Mouse (Mus musculus) cerebellum, postnatal 25 days (tissue): ENCODE measurements at regions not wholly inside any gene's neighbourhood (a gene's known extent, or its start where the extent isn't known, plus 50 kb on each side); places are given as distances from the start of the nearest gene placed in this dataset.

Source experiments
- DNase-seq, 2 experiments: peaks; one replicate each; pipeline ENCODE4 v3.0.0; 2021; ENCODE audit warnings: mixed read lengths in 2 of 2

- peak; percentile 16 to 33 for DNase-seq
Observed at GRCm38 (mm10) chr7:113060991-113061390, 107.2 kb downstream of the Rassf10 start.

DNA sequence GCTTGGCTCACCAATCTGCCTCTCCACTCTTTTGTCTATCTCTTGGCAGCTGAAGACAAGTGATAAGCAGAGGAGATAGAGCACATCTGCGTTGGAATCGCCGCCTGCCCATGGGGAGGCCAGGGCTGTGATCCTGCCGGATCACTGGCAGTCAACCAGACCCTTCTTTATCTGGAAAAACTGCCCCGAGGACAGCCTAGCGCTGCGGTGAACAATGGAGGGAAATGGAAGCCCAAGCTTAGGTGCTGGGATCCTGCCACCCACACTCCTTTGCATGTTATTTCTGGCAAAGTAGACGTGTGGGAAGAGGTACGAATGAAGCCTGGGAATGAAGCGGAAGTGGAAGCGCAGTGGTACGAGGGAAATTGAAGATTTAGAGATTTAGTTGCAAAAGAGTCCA, 112.8 kb downstream of the Rassf10 start:
- no peak for DNase-seq

DNA sequence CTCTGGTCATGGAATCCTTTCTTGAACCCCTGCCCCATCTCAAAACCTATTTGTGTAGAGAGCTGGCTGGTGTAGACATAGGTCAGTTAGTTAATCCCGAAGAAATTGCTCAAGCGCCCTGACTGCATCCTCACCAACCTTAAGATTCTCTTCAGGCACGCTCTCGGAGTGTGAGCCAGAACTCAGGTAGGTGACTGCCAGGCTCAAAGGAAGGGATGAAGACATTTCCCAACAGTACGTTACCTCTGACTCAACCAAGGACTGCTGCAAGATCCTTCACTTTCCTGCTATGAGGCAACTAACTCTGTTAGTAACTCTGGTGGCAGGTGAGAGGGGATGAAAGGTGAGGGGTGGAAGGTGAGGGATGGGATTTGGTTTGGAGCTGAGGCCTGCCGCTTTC, 114.5 kb downstream of the Rassf10 start:
- DNase-seq, result no peak

DNA sequence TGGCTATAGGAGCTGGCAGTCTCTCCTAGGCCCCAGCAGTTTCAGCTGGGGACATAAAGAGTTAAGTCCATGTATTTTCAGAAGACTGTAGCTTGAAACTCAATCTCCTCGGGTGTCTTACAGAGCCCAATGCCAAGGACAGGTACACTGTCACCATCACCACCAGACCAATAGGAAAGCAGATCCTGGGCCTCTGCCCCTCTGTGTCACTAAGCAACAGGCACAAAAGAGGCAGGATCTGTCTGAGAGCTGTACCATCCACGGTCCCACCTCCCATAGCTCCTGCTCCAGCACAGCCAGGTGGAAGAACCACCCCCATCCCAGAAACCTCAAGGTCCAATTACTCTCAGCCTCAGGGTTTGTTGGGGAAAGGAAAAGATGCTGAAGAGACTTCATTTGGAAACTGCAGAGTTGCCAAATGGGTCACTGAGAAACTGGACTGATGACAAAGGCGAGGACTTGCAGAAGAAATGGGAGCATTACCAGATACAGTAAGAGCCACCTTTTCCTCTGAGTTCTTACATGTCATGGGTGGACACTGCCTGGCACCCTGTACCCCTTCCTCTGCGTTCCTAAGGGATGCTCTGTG, 115.7 kb downstream of the Rassf10 start:
- peak; percentile 34 to 36 for DNase-seq

GRCm38 (mm10) chr7:113071418-113071817, 117.7 kb downstream of the Rassf10 start:
- no peak for DNase-seq

GRCm38 (mm10) chr7:113073781-113074180, 120.0 kb downstream of the Rassf10 start:
- no peak for DNase-seq

DNA sequence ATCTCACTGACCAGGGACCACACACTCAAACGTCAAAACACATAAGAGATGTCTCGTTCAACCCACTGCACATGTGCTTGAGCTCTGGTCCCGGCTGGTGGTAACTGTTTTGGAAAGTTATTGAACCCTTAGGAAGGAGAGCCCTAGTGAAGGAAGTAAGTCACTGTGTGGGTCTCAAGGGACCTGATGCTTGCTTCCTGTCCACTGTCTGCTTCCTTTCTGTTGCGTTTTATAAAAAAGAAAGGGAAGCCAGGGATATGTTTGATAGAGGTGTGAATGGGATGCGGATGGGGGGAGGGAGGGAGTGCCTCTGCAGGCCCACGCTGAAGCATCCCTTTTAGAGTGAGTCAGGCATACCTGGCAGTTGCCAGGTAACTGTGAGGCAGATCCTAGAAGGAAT, 121.6 kb downstream of the Rassf10 start:
- no peak for DNase-seq

- DNase-seq, result peak; percentile 42 to 45
Observed at GRCm38 (mm10) chr7:113076243-113076642, 122.5 kb downstream of the Rassf10 start.

- DNase-seq, result no peak
Observed at GRCm38 (mm10) chr7:113081120-113081519, 126.1 kb upstream of the Arntl start.

GRCm38 (mm10) chr7:113084930-113085625, 122.2 kb upstream of the Arntl start:
- no peak for DNase-seq

GRCm38 (mm10) chr7:113086158-113086557, 121.1 kb upstream of the Arntl start:
- DNase-seq, result no peak

GRCm38 (mm10) chr7:113087646-113088045, 119.6 kb upstream of the Arntl start:
- DNase-seq, result peak; percentile 66 to 74

GRCm38 (mm10) chr7:113089044-113089443, 118.2 kb upstream of the Arntl start:
- no peak for DNase-seq

DNA sequence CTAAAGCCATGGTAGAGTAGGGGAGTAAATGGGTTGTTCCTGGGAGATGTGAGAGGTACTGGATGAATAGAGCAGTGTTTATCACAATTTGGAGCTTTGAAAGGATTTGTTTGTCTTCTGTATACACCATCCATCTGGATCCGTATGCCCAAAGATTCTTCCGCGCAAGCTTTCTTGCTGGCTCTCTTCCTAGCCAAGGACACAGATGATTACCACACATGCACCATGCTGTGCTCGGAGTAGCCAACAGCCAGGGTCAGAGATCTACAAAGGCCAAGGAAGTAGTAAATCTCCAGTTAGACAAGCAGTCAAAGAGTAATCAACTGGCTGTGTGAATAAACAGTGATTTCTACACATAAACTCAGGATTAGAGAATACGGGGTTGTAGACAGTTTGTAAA, 113.3 kb upstream of the Arntl start:
- DNase-seq, result peak in 1 of 2 experiments; percentile 37

GRCm38 (mm10) chr7:113095092-113095491, 112.2 kb upstream of the Arntl start:
- DNase-seq, result no peak

DNA sequence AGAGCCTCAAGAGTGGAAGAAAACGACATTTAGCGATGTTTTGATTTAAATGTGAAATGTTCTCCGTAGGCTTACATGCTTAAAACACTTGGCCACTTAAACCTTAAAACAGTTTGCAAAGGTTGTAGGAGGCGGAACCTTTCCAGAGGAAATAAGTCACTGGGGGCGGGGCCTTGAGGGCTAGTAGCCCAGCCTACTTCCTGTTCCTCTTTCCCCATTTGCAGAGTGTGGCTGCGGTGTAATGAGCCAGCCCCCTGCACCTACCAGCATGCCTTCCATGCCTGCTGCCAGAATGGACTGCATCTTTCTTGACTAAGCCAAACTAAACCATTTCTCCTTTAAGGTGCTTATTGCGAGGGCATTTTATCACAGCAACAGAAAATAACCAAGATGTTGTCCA, 103.0 kb upstream of the Arntl start:
- DNase-seq, result no peak

DNA sequence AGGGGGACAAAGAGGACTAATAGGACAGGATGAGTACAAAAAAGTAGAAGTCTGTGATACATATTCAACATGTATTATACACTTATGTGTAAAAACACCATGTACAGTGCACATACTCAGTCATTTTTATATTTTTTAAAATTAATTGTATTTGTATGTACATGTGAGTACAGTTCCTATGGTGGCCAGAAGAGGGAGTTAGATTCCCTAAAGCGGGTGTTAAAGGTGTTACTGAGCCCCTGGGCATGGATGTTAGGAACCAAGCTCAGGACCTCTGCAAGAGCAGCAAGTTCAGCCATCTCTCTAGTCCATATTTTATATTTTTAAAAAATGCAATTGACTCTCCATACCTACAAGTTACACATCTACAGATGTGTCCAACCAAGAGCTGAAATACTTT, 101.9 kb upstream of the Arntl start:
- no peak for DNase-seq

DNA sequence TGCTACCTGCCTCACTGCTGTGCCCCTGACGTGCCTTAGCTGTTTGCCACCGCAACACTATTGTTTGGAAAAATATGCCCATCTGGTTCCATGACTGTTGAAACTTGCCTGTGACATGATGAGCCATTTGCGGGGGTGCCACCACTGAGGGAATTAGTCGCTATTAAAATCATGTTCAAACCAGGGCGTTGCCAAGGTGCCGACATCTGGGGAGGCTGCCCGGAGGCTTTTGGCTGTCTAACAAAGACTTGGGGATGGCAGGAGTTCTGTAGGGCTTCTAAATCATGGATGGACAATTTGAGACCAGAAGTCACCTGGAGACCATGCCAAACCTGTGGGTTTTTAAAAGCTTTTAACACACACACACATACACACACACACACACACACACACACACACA, 100.5 kb upstream of the Arntl start:
- DNase-seq, result no peak

DNA sequence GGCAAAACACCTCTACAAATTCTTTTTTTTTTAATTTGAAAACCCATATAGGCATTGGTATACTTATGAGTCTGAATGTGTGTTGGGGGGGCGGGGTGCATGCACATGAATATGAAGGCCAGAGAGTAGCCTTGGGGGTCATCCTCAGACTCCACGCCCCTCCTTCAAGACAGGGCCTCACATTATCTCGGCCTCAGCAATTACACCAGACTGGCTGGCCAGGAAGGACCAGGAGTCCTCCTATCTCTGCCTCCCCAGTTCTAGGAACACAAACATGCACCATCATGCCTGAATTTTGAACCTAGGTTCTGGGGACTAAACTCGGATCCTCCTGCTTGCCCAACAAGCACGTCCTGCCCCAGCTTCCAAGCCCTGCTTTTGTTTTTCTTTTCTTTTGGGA, 99.3 kb upstream of the Arntl start:
- DNase-seq, result no peak

GRCm38 (mm10) chr7:113108442-113109000, 98.7 kb upstream of the Arntl start:
- no peak for DNase-seq

DNA sequence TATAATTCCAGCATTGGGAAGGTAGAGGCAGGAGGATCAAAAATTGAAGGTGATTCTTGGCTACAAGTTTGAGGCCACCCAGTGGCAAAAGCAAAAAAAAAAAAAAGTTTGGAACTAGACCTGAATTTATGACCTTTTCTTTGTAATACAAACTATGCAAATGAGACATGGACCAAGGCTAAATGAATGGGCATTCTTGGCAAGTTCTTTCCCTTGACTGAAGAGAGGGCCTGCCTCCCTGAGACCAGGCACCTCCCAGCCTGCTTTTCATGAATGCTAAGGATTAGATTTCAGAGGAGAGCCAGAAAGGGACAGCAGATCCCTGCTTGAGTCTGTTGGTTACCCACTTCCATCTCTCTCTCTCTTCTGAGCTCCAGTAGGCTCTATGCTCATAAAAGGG, 97.8 kb upstream of the Arntl start:
- DNase-seq, result no peak

GRCm38 (mm10) chr7:113110867-113111508, 96.3 kb upstream of the Arntl start:
- DNase-seq, result no peak

DNA sequence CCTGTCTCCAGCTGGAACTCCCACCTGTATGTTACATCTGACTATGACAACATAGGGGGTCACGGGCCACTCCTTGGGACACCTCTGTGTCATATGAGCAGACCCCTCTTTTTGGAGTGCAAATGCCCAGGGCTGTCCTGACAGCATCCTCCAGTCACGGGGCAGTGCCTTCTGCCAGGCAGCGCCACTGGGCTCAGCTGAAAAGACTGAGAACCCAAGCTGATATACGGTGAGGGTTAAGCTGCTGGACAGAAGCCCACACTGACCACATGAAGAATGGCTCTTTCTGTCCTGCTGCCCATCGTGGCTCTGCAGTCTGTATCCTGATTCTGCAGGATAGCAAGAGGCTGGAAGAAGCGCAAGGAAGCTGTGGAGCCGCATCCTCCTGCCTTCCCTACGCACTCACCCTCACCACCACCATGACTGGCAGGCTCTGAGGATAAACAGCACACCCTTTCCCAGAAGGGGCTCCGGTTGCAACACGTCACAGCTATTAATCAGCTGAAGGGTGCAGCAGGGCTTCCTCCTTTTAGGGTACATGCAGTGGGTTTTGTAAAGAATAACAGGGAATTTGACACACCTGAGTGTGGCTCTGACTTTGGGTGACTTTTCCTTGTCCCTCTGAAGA, 93.9 kb upstream of the Arntl start:
- peak; percentile 70 to 82 for DNase-seq

DNA sequence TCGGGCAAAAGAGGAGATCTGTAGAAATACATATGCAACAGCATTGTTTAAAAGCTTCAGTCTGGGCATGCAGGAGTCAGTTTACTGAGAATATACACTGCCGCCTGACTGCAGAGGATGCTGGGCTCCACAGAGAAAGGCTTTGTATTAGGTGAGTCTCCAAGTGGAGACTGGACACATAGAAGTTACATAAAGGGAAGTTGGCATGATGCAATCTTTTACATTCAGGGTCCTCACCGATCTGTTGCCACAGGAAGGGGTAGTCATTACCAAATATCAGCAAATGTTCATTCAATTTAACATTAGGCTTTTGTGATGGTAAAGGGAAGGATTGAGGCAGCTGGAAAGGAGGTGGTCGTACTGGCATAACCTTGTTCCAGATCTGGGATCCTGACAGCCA, 89.7 kb upstream of the Arntl start:
- no peak for DNase-seq
